Mouse (Mus musculus): Measurements from ENCODE around the gene Lpp. TPM values are rescaled to one million over a fixed set of nuclear protein-coding genes. Genes with fewer than 3 reads are reported as not detected.

Lpp gene
- polyA plus RNA-seq, 1 experiment, result 256 TPM

- TF ChIP-seq POLR2A (IDR thresholded peaks at IDR 0.05; ENCODE audit: low read depth, low read length), result no peak
- no peak for TF ChIP-seq CTCF (IDR thresholded peaks at IDR 0.05; ENCODE audit: borderline replicate concordance, insufficient read depth, low read length)
- Histone ChIP-seq H3K4me3 (ENCODE audit: insufficient read depth, low read length) (no peak overlapping the region), H3K4me1 (ENCODE audit: control insufficient read depth, insufficient read depth, low read length) (peaks cover 4% of the 10 kb centered on the region; the same call in 1 of the 2 replicates), H3K27ac (ENCODE audit: insufficient read depth, low read length) (no peak overlapping the region)
Measured at GRCm38 (mm10) chr16:25026191-25026590, 632.9 kb downstream of the Lpp start.

- no peak overlapping the region for H3K27ac ChIP-seq (ENCODE audit: insufficient read depth, low read length)
- H3K4me3 ChIP-seq (ENCODE audit: insufficient read depth, low read length), result no peak overlapping the region
- TF ChIP-seq CTCF (IDR thresholded peaks at IDR 0.05; ENCODE audit: borderline replicate concordance, insufficient read depth, low read length), result no peak
- no peak for TF ChIP-seq POLR2A (IDR thresholded peaks at IDR 0.05; ENCODE audit: low read depth, low read length)
- peaks cover 4% of the 10 kb centered on the region; the same call in 1 of the 2 replicates for H3K4me1 ChIP-seq (ENCODE audit: control insufficient read depth, insufficient read depth, low read length)
Measured at GRCm38 (mm10) chr16:25029548-25029947, 636.2 kb downstream of the Lpp start.

DNA sequence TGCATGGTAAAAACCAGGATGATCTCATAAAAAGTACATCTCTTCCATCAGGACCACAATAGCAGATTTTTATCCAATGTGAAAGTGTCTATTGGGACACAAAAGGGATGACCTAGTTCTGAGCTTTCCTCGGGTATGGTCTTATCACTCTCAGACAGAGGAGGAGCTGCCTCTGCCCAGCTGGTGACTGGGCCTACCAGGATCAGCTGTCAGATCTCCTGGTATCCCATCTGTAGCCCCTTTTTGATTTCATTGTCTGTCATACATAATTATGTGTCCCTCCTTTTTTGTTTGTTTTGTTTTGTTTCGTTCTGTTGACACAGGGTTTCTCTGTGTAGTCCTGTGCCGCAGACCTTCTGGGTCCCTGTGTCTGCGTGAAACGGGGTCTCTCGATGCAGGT is 644.1 kb downstream of the Lpp start:
- no peak overlapping the region for H3K27ac ChIP-seq (ENCODE audit: insufficient read depth, low read length)
- TF ChIP-seq CTCF (IDR thresholded peaks at IDR 0.05; ENCODE audit: borderline replicate concordance, insufficient read depth, low read length), result no peak
- no peak for TF ChIP-seq POLR2A (IDR thresholded peaks at IDR 0.05; ENCODE audit: low read depth, low read length)
- H3K4me1 ChIP-seq (ENCODE audit: control insufficient read depth, insufficient read depth, low read length), result peaks cover 6% of the 10 kb centered on the region
- H3K4me3 ChIP-seq (ENCODE audit: insufficient read depth, low read length), result no peak overlapping the region

DNA sequence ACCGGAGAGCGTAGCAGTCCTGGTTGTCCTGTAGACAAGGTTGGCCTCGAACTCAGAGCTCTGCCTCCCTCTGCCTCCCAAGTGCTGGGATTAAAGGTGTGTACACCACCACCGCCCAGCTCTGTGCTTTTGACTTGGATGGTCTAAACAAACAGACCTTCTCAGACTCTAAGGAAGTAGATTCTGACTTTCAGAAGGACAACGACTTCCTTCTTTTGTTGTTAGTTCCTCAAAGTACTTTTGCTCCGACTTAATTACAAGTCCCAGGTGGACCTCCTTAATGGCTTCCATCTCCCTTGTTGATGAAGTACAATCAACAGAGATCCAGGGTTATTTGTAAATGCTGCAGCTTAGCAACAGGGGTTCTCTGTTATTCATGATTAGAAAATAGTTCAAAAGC is 645.2 kb downstream of the Lpp start:
- H3K27ac ChIP-seq (ENCODE audit: insufficient read depth, low read length), result no peak overlapping the region
- peaks cover 8% of the 10 kb centered on the region for H3K4me1 ChIP-seq (ENCODE audit: control insufficient read depth, insufficient read depth, low read length)
- H3K4me3 ChIP-seq (ENCODE audit: insufficient read depth, low read length), result no peak overlapping the region
- TF ChIP-seq CTCF (IDR thresholded peaks at IDR 0.05; ENCODE audit: borderline replicate concordance, insufficient read depth, low read length), result no peak
- TF ChIP-seq POLR2A (IDR thresholded peaks at IDR 0.05; ENCODE audit: low read depth, low read length), result no peak

DNA sequence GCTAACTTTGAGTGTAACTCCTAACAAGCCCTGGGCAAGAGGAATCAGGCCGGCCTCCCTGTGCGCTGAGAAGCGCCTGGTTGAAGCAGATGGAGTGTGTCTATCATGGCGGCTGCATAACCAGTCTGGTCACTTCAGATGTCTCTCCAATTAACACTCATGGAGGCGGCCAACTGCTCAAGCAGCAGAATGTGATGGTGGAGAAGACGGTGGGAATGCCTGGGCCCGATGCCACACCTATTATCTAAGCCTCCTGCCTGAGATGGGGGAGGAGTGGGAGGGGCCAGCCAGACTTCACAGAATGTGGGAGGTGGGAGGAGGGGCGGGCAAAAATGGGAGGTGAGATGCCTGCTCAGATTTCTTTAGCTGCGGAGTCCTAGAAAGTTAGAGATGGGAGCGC is 646.6 kb downstream of the Lpp start:
- Histone ChIP-seq H3K4me3 (ENCODE audit: insufficient read depth, low read length) (no peak overlapping the region), H3K4me1 (ENCODE audit: control insufficient read depth, insufficient read depth, low read length) (peaks cover 8% of the 10 kb centered on the region), H3K27ac (ENCODE audit: insufficient read depth, low read length) (no peak overlapping the region)
- no peak for TF ChIP-seq CTCF (IDR thresholded peaks at IDR 0.05; ENCODE audit: borderline replicate concordance, insufficient read depth, low read length)
- TF ChIP-seq POLR2A (IDR thresholded peaks at IDR 0.05; ENCODE audit: low read depth, low read length), result no peak

DNA sequence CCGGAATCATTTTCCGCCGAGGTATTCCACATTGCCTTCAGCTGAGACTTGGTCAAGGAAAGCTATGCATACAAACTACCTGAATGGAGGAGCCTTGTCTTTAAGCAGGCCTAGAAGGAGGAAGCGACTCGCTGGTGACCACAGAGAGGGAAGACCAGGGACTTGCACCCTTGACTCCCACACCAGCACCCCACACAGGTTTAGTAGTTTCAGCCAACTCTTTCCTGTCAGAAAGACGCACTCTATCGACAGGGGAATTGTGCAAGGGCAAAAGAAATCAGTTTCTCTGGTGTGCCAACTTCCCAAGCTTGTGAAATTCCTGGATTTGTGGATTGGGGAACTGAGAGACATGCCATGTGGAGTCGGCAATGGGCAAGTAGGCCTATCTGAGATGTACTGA is 647.9 kb downstream of the Lpp start:
- peaks cover 8% of the 10 kb centered on the region for H3K4me1 ChIP-seq (ENCODE audit: control insufficient read depth, insufficient read depth, low read length)

DNA sequence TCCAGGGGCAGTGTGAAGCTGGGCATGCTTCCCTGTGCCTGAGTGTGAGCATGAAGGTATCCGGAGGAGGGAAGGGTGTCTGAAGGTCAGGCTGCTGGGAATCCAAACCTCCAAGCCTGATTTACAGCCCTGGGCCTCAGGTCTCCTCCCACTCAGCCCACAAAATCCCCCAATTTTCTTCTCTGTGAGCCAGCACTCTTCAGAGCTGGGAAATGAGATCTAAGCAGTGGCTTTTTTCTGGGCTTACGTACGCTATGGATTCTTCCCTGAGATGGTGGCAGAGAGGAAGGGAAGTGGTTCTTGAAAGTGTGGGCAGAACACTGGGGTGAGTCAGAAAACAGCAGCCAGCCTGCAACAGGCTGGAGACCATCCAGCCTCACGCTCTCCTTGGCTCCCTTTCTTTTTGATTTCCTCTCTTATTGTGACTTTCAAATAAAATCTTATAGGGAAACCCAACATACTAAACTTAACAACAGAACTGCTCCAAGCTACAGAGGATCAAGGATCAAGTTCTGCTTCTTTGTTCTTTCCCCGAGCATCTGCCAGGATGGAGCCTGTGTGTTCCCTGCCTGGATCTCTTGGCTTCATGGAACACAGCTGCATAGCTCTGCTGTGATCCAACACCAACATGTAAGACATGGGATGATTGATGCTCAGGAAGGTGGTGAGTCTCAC is 648.7 kb downstream of the Lpp start:
- Histone ChIP-seq H3K4me1 (ENCODE audit: control insufficient read depth, insufficient read depth, low read length) (peaks cover 9% of the 10 kb centered on the region), H3K4me3 (ENCODE audit: insufficient read depth, low read length) (peak overlapping the region; percentile 1; the same call in 1 of the 2 replicates), H3K27ac (ENCODE audit: insufficient read depth, low read length) (peak overlapping the region; percentile 75)
- TF ChIP-seq POLR2A (IDR thresholded peaks at IDR 0.05; ENCODE audit: low read depth, low read length) (0 out of 2 replicates have a peak, but pooled peaks have one; percentile 26), CTCF (IDR thresholded peaks at IDR 0.05; ENCODE audit: borderline replicate concordance, insufficient read depth, low read length) (no peak)

More for the DNA sequence above, 647.9 kb downstream of the Lpp start:
- peak overlapping the region; percentile 75 for H3K27ac ChIP-seq (ENCODE audit: insufficient read depth, low read length)
- TF ChIP-seq CTCF (IDR thresholded peaks at IDR 0.05; ENCODE audit: borderline replicate concordance, insufficient read depth, low read length) (no peak), POLR2A (IDR thresholded peaks at IDR 0.05; ENCODE audit: low read depth, low read length) (no peak)
- no peak overlapping the region for H3K4me3 ChIP-seq (ENCODE audit: insufficient read depth, low read length)
